Comparison of ENCODE assay signal across 9 mouse cellular contexts in the genomic region with DNA sequence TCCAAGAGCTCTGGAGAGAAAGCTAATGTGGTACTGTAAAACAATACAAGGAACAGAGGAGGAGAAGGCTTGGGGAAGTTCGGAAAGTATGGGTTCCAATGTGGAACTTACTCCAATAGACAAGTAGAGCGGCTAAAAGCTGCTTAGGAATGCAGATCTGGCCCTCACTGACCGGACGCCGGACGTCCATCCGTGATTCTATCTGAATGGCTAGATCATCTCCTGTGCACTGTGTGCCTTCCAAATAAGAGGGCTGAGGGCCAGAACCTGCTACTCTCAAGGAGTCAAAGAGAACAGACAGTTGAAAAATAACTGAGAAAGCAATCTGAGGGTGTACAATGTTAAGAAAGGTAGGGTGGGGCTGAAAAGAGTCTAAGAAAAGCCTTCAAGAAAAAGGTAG. TPM values are rescaled to one million over a fixed set of nuclear protein-coding genes. Genes with fewer than 3 reads are reported as not detected.
DNase-seq lines count a peak whose midpoint lies in the region; ATAC-seq and TF ChIP-seq lines count a peak whose summit lies in the region.
"Had no signal": no experiment of that assay in that cellular context is flagged by ENCODE, and none has a peak within 500 bp of the region (broad histone marks: within the 10 kb centered on the region; RNA-seq: fewer than 3 reads in every experiment).

No protein-coding gene starts in this region.

- peak overlapping the region; percentile 51; the same call in 1 of the 2 replicates for H3K9ac ChIP-seq in kidney, embryonic 14.5 days (ENCODE audit: low read depth, low read length)
- no peak overlapping the region for H3K9ac ChIP-seq in heart, postnatal 0 days (replicated peaks; ENCODE audit: low read depth, low read length)
- H3K9ac ChIP-seq in liver, embryonic 14.5 days (replicated peaks), result no peak overlapping the region

- H3K4me1 ChIP-seq in kidney, embryonic 14.5 days (ENCODE audit: control insufficient read depth, insufficient read depth, low read length), result peaks cover 14% of the 10 kb centered on the region; the same call in 1 of the 2 replicates
- H3K4me1 ChIP-seq in heart, postnatal 0 days (ENCODE audit: control insufficient read depth, insufficient read depth), result peaks cover 25% of the 10 kb centered on the region; the same call in 1 of the 2 replicates
- peaks cover 0 to 8% of the 10 kb centered on the region in 2 experiments; a peak in 2 of 4 replicates for H3K4me1 ChIP-seq in liver, embryonic 14.5 days (replicated peaks; ENCODE audit: control insufficient read depth in 2 of 2, insufficient read depth in 2 of 2, low read length in 1 of 2)

- 85% methylated on average over 7 of the region's 7 CpGs for WGBS in kidney, embryonic 14.5 days
- WGBS in heart, postnatal 0 days, result 64% methylated on average over 7 of the region's 7 CpGs
- WGBS in liver, embryonic 14.5 days (ENCODE audit: insufficient replicate concordance), result 83% methylated on average over 7 of the region's 7 CpGs

- no peak for TF ChIP-seq CTCF in heart, postnatal 0 days (IDR thresholded peaks at IDR 0.05; ENCODE audit: low read depth)
- TF ChIP-seq CTCF in liver, embryonic 14.5 days (IDR thresholded peaks at IDR 0.05; ENCODE audit: low read depth), result no peak

- H3K9me3 ChIP-seq in kidney, embryonic 14.5 days (ENCODE audit: control insufficient read depth, low read length), result no peaks in the 10 kb centered on the region
- no peaks in the 10 kb centered on the region for H3K9me3 ChIP-seq in heart, postnatal 0 days (replicated peaks; ENCODE audit: control insufficient read depth, low read length)
- H3K9me3 ChIP-seq in liver, embryonic 14.5 days (ENCODE audit: control insufficient read depth, low read length), result no peaks in the 10 kb centered on the region

- H3K36me3 ChIP-seq in kidney, embryonic 14.5 days (ENCODE audit: control insufficient read depth, insufficient read depth, low read length), result no peaks in the 10 kb centered on the region
- H3K36me3 ChIP-seq in heart, postnatal 0 days (replicated peaks; ENCODE audit: control insufficient read depth, insufficient read depth, low read length), result no peaks in the 10 kb centered on the region
- no peaks in the 10 kb centered on the region for H3K36me3 ChIP-seq in liver, embryonic 14.5 days (replicated peaks; ENCODE audit: control insufficient read depth, insufficient read depth, low read depth)

- no peak overlapping the region for H3K27ac ChIP-seq in kidney, embryonic 14.5 days (ENCODE audit: low read depth, low read length)
- H3K27ac ChIP-seq in heart, postnatal 0 days (ENCODE audit: low read depth), result peak overlapping the region; percentile 82
- no peak overlapping the region for H3K27ac ChIP-seq in liver, embryonic 14.5 days

- H3K4me3 ChIP-seq in kidney, embryonic 14.5 days (ENCODE audit: low read length), result peak overlapping the region; percentile 80; the same call in 1 of the 2 replicates
- peak overlapping the region; percentile 95 for H3K4me3 ChIP-seq in heart, postnatal 0 days (ENCODE audit: low read depth, low read length)
- H3K4me3 ChIP-seq in liver, embryonic 14.5 days (ENCODE audit: insufficient read depth in 1 of 2, low read depth in 2 of 2, low read length in 2 of 2), result no peak overlapping the region

- no peak for TF ChIP-seq EP300 in heart, postnatal 0 days (IDR thresholded peaks at IDR 0.05; ENCODE audit: low read depth)
- no peak for TF ChIP-seq EP300 in liver, embryonic 14.5 days (IDR thresholded peaks at IDR 0.05; ENCODE audit: low read depth)

- no peak for ATAC-seq in kidney, embryonic 14.5 days (ENCODE audit: low FRiP score, low TSS enrichment)
- no peak for ATAC-seq in heart, postnatal 0 days (ENCODE audit: insufficient read depth, low read depth)
- ATAC-seq in liver, embryonic 14.5 days (ENCODE audit: insufficient read depth), result no peak

- no peaks in the 10 kb centered on the region for H3K27me3 ChIP-seq in kidney, embryonic 14.5 days (ENCODE audit: control insufficient read depth, insufficient read depth, low read length)
- no peaks in the 10 kb centered on the region for H3K27me3 ChIP-seq in heart, postnatal 0 days (ENCODE audit: control insufficient read depth, insufficient read depth, low read length)
- H3K27me3 ChIP-seq in liver, embryonic 14.5 days (ENCODE audit: control insufficient read depth, insufficient read depth, low read length), result peaks cover 11% of the 10 kb centered on the region
- H3K27me3 ChIP-seq: Patski had no signal

- H3K4me2 ChIP-seq in kidney, embryonic 14.5 days (replicated peaks; ENCODE audit: low read depth, low read length), result peak overlapping the region; percentile 83; the same call in 1 of the 2 replicates
- peak overlapping the region; percentile 98 for H3K4me2 ChIP-seq in heart, postnatal 0 days (ENCODE audit: low read depth, low read length)
- H3K4me2 ChIP-seq in liver, embryonic 14.5 days (ENCODE audit: low read depth), result peak overlapping the region; percentile 84

- no peak for DNase-seq in kidney, adult 9 months
- peak; percentile 34 to 36 for DNase-seq in cerebellum, postnatal 14 days
- DNase-seq in heart, postnatal 0 days (ENCODE audit: low spot score), result no peak
- DNase-seq in liver, embryonic 14.5 days (ENCODE audit: low read depth in 3 of 3, low spot score in 3 of 3), result no peak
- DNase-seq in urinary bladder, postnatal 36 days (ENCODE audit: low spot score in 2 of 2), result no peak
- DNase-seq in frontal cortex, postnatal 14 days (ENCODE audit: low spot score in 2 of 2), result no peak
- DNase-seq in urinary bladder, adult 2 months (ENCODE audit: low spot score), result no peak

RNA-seq across cellular contexts. Expression of a gene that starts 1.5 kb away (rescaled TPM):
- 17.5 and 24.5 TPM in 2 replicates for polyA plus RNA-seq in kidney, embryonic 14.5 days (2014; fragmentation: Nextera tagmentation; extraction: Ambion mirVana)
- total RNA-seq in heart, postnatal 0 days (2014; rRNA removed; ENCODE audit: low replicate concordance), result 11.4 and 17.7 TPM in 2 replicates
- 7.3 and 7.9 TPM in 2 replicates for polyA plus RNA-seq in heart, postnatal 0 days (2015; fragmentation: Nextera tagmentation; extraction: Ambion mirVana)
- polyA plus RNA-seq in liver, embryonic 14.5 days (2012; rRNA removed), result 1.4 and 1.6 TPM in 2 replicates
- polyA plus RNA-seq in liver, embryonic 14.5 days (2014; fragmentation: Nextera tagmentation; extraction: Ambion mirVana), result 1.6 and 2.2 TPM in 2 replicates
- 20.3 and 26.2 TPM in 2 replicates for polyA plus RNA-seq in urinary bladder, adult 2 months (2012; rRNA removed)

Comparison
In these comparisons a context has a peak if more than half of its experiments do, and no peak if none do; other contexts are left out.
1. H3K4me3 ChIP-seq: peak in kidney, embryonic 14.5 days (single experiment) and heart, postnatal 0 days (single experiment); none in liver, embryonic 14.5 days (0 of 2).
2. DNase-seq: peak in cerebellum, postnatal 14 days (2 of 2); none in kidney, adult 9 months (single experiment), heart, postnatal 0 days (single experiment), liver, embryonic 14.5 days (0 of 3), urinary bladder, postnatal 36 days (0 of 2), frontal cortex, postnatal 14 days (0 of 2) and urinary bladder, adult 2 months (single experiment).
3. Peak in every context shown above with its lines, with median percentiles within 50 percentile points of each other: H3K4me2 ChIP-seq.